Mouse (Mus musculus): ENCODE results near the gene Ubap2l.
A peak's percentile ranks its signal among the peaks of the same experiment; 100 is the strongest.

The Ubap2l gene

DNA sequence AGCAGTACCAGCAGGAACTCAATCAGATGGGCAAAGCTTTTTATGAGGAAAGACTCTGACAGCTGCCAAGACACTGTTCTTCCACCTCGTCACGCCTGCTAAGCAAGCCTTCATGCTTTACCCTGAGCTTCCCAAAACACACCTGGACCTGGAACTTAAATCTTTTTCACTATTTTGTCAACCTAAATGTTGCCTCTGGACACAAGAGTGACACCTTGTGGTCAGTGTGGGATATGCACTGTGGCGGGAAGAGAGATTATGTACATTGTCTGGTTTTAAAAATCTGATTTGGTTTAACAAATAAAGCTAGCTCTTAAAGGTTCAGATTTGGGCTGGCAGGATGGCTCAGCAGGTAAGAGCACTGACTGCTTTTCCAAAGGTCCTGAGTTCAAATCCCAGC is 13.1 kb upstream of the Ubap2l start:
- DNase-seq (ENCODE audit: low spot score): no peak

DNA sequence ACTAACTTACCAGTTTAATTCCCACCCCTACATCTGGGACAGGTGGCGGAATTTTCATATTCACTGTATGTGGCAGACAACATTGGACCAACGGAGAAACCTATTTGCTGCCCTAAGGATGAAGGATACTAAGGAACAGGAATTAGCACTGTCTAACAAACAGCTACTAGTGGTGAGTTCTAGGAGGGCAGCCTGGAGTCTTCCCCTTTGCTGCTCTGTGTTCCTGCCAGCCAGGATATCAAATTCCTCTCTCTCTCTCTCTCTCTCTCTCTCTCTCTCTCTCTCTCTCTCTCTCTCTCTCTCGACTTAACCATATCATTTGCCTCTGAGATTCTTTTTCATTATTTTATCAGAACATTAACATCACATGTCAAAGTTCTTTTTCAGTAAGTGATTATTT is 12.0 kb upstream of the Ubap2l start:
- no peak for DNase-seq (ENCODE audit: low spot score)

DNA sequence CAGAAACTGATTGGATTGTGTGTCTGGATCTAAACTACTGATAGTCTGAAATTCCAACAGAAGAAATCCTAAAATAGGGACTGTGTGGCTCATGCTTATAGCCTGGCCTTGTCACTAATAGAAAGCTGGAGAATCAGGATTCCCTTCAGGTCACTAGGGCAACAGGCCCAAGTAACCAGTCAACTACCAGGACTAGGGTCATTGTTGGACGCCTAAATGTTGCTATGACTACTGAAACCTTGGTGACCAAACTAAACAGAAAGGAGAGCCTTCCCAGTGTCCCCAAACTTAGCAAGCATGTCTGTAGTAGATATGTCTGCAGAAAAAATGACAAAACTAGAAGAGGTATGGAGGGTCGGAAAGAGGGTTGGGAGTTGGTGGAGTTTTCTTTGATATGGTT is 10.1 kb upstream of the Ubap2l start:
- no peak for DNase-seq (ENCODE audit: low spot score)

DNA sequence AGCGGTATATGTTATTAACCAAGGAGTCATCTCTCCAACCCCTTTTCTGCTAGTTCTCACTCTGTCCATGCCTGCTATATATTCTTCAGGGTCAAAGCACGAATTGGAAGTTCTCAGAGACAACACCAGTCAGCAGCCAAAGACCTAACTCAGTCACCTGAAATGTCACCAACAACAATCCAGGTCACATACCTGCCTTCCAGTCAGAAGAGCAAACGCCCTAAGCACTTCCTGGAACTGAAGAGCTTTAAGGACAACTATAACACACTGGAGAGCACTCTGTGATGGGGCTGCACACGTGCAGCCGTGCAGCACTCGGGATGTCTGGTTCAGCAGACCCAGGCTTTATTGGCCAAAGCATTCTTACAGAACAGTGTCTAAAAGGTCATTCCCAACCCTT is 9.1 kb upstream of the Ubap2l start:
- DNase-seq (ENCODE audit: low spot score): no peak

DNA sequence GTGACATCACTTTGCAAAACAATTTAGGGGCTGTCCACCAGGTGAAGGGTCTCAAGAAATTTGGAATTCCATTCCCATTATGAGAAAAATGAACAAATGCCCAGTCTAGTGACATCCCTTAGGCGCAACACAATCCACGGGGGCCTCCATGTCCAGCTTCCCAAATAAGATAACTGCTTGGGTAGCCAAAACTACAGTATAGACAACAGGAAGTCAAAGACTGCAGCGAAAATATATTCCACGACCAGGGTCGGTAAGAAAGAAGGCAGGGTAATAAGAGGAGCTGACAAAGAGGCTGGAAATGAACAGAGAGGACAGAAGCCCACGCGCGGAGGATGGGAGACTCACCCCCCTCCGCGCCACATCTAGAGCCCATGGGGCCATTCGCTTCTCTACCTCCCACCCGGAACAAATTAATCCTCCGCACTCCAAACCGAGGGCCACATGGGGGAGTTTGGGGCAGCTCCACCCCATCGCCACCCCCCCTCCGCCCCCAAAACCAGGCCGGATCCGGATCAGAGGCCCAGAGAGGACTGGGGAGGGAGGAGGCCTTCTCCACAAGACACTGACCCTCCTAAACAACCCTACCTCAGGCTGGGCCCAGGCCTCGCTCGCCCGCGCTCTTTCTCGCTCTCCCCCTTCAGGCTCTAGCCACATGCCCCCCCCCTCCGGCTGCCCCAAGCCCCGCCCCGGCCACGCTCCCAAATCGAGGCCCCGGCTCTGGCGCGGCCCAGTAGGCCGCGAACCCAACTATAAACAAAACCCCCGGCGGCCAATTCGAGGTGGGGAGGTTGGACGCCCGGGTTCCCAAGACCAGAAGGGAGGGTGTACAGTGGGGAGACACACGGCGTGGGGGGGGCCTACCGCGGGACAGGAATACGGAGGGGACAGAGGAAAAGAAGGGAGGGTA is 732 bp downstream of the Ubap2l start, which contains the start of gene 4933434E20Rik:
Gene 4933434E20Rik (plus strand): TSS at position 196 of the 910 bp plus-strand sequence.
- peak; percentile 56 for DNase-seq (ENCODE audit: low spot score)

DNA sequence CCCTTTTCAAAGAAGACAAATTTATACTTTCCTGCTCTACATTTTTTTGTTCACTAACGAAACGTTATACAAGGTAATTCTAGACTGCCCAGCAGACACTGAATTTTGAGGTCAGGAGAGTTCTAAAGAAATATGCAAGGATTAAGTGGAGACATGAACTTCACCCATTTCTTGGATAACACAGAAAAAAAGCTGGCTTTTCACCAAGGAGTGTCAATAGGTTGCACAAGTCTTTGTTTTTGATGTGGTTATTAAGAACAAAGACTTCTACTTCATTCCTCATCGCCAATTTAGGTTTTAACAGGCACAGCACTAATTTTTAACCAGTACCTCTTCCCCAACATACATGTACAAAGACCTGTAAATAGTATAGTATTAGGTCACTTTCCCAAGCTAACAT is 2.7 kb downstream of the Ubap2l start:
- no peak for DNase-seq (ENCODE audit: low spot score)

DNA sequence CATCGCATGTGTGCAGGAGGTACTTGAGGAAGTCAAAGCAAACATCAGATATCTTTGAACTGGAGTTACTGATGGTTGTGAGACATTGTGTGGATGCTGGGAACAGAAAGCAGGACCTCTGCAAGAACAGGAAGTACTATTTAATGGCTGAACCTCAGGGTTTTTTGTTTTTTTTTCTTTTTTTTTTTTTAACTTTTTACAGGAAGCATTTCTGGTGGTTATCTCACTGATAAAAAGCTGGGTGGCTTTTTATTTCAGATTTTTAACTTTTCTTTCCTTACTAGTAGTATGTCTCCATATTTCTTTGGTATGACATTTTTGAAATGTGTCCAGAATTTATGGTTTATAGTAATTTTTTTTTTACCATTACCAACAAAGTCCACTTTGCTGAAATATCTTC is 16.2 kb downstream of the Ubap2l start:
- no peak for DNase-seq (ENCODE audit: low spot score)

DNA sequence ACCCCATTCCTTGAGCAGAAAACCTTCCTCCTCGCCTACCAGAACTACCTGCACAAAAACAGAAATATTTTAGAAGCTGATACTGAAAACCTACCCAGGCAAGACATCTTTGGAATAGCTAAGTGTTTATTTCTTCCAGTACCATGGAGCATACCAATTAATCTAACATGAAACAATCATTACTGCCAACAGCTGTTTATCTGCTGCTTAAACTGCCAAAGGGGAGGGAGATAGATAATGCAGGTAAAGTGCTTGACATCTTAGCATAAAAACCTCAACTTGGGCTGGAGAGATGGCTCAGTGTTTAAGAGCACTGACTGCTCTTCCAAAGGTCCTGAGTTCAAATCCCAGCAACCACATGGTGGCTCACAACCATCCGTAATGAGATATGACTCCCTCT is 17.8 kb downstream of the Ubap2l start:
- DNase-seq (ENCODE audit: low spot score): no peak

DNA sequence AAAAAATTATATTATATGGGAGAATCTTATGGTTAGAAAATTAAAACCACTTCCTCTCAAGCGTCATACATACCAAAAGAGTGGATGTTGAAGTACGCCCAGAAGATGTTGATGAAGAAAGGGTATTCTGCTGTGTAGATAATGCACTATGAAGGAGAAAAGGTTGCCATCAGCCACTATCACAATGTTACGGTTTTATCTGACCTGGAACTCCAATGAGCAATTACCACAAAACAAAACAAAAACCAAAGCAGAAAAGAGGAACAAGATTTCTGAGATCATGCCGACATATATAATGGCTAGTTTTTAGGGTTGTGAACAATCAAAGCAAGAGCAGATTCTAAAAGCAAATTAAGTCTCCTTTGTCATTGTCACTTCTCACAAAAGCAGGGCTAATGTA is 35.8 kb downstream of the Ubap2l start:
- no peak for DNase-seq (ENCODE audit: low spot score)

DNA sequence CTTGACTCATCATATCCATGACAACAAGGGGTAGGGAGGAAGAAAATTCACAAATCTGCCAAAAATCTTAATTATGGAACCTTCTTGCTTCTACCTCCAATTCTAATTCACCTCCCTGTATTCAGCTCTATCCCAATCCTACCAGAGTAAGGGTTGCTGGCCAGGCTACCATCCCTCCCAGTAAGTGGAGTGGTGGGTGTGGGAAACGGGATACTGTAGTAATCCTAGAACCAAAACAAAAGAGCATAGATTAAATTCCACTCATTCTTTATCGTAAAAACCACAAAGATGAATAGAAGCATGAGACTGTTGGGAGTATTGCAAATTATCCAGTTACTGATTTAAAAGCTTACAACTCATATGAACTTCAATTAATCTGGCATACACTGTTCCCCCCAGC is 42.1 kb downstream of the Ubap2l start:
- no peak for DNase-seq (ENCODE audit: low spot score)

DNA sequence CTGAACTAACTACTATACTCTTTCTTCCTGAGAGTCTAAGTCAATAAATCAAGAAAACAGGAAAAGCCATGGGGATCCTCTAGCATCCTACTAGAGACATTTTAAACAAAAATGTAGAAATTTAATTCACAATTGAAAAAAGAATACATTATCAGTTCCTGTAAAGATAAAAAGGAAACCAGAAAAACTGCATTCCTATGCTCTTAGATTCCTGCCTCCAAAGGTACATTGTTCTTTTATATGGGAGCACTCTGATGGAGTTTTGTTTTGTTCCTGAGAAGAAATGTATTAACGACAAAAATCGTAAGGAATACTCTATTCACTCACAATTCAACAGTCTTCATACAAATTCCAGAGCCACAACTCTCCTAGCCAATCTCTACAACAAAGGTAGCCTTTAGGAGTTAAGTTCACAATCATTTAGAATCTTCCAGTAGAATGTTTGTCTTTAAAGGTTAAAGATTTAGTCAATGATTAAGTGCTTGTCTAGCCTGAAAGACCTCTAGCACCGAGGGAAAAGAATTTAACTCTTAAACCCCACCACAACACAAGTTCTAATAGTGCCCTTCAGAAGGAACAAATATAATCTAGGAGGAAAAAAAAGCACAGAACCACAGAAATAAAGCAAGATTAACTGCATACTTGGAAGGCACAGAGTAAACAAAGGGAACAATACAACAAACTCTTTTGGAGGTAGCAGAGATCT is 48.2 kb downstream of the Ubap2l start:
- no peak for DNase-seq (ENCODE audit: low spot score)

DNA sequence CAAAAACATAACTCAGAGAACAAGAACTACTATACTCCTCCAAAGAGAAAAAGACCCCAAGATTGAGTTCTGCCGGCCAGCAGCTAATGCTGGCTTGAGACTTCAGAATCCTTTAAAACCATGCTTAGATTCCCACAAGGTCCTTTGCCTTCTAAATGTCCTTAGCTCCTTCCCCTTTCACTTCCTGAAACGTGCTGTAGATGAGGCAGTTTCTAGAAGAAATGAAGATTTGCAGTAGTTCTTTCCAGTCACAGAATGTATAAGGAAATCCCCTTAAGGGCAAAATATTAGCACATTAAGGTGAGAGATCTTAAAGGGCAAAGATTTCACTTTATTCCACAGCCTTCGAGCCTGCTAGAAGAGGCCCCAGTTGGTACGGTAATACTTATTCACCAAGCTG is 52.6 kb downstream of the Ubap2l start:
- DNase-seq (ENCODE audit: low spot score): no peak

DNA sequence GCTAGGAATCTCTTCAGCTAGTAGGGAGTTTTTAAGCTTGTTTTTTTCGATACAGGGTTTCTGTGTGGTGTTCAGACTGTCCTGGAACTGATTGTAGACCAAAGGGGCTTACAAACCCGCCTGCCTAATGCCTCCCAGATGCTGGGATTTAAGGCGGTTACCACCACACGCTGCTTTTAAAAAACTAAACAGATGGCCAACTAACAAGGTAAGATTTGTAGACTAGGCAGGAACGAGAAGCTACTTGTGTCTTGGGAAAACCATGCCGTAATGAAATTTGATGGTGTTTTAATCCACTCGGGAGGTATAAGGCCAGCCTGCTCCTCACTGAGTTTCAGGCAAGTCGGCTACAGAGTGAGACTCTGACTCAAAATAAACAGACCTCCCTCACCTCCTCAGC is 53.3 kb downstream of the Ubap2l start:
- DNase-seq (ENCODE audit: low spot score): peak; percentile 13

DNA sequence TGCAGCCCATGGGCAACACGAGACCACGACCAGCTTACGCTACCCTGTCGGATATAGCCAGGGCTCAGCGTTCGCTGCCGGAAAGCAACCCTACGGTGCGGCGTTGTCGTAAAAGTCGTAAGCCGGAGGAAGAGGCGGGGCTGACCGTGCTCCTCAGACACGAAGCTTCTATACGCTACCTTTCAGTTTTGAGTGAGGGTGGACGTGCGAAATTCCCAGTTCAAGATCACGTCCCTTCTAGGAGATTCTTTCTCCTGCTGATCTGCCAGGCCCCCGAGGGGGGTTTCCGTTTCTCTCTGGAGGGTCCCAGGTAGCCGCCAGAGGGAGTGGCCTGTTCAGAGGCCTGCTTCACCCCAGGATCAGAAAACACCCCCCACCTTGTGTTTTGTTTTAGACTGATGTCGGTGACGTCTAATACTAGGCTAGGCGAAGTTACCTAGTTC is 53.8 kb downstream of the Ubap2l start, which contains the start of gene Hax1:
Gene Hax1 (minus strand): TSS at position 169 of the 443 bp plus-strand sequence.
- peak; percentile 93 for DNase-seq (ENCODE audit: low spot score)

DNA sequence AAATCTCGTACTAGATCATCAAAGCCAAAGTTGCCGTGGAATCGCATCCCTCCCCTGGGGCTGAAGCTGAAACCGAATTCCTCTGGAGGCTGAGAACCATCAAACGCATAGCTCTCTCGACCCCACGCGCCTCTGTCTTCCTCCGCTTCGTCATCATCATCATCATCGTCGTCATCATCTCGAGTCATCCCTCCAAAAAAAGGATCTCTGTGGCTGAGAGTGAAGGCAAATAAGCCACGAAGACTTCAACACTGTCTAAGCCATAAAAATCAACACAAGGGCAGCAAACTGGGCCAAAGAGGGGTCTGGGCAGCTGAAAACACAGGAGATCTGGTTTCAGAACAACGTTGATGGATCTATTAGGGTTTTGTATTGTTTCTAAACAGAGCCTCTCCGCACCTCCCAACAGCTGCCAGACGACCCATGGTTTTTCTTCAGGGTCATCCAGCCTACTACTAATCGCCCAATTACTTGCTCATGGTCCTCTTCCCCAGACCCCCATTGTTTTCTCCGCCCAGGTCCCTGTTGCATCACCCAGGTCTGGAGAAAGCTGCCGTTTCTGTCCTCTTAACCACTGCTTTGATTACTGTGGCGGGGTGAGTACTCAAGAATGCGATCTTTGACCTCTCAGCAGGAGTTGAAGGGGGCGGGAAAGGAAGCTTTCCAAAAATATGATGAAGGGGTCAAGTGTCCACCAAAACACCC is 54.5 kb downstream of the Ubap2l start:
- DNase-seq (ENCODE audit: low spot score): peak; percentile 20

DNA sequence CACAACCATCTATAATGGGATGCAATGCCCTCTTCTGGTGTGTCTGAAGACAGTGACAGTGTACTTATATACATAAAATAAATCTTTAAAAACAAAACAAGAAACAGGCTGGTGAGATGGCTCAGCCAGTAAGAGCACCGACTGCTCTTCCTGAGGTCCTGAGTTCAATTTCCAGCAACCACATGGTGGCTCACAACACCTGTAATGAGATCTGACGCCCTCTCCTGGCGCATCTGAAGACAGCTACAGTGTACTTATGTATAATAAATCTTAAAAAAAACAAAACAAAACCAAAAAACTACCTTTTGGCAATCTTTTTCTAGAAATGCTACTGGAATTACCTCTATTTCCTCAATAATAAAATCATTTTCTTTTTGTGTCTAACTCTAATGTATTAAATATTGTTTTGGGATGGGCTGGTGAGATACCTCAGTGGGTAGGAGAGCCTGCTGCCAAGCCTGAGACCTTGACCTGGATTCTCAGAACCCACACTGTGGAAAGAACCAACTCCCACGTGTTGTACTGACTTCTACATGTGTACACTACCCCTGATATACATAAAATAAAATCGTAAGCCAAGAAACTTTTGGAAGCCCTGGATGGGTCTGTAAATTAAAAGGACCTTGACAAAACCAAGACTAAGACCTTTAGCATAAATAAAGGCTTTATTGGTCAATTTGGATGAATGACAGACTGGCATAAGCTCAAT is 57.5 kb downstream of the Ubap2l start:
- DNase-seq (ENCODE audit: low spot score): no peak

DNA sequence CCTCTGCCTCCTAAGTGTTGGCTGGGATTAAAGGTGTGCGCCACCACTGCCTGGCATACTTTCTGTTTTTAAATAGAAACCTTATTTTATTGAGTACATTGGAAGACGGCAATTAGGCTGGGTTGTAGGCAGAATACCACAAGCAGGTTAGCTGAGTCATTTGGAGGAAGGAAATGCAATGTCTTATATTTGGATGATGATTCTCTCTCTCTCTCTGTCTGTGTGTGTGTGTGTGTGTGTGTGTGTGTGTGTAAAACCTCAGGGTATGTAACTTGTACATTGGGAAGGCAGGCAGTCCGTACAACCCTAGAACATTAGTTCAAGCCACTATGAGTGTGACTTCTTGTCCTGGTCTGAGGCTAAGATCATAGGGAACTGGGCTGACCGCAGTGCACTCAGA is 64.6 kb downstream of the Ubap2l start:
- no peak for DNase-seq (ENCODE audit: low spot score)

DNA sequence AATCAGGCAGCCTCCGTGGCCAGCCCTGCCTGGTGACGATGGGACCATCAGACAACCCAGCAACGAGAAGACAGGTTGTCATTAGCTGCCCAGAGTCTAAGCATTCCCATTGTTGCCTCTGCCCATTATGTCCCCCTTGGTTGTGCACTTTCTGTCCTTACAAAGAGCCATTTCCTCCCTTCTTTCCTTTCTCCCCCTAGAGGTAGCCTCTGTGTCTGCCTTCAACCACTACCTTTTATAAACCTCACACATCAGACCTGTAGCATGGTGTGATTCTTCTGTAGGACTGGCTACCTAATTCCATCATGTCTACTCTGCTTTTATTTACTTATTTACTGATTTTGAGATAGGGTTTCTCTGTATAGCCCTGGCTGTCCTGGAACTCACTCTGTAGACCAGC is 65.2 kb downstream of the Ubap2l start:
- DNase-seq (ENCODE audit: low spot score): no peak

DNA sequence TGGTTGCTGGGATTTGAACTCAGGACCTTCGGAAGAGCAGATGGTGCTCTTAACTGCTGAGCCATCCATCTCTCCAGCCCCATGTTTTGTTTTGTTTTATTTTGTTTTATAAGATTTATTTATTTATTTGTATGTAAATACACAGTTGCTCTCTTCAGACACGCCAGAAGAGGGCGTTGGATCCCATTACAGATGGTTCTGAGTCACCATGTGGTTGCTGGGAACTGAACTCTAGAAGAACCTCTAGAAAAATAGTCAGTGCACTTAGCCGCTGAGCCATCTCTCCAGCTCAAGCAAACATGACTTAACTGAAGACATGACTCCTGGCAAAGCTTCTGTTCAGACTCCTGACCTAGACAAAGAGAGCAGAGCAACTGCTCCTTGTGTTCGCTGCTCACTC is 70.0 kb downstream of the Ubap2l start:
- no peak for DNase-seq (ENCODE audit: low spot score)

DNA sequence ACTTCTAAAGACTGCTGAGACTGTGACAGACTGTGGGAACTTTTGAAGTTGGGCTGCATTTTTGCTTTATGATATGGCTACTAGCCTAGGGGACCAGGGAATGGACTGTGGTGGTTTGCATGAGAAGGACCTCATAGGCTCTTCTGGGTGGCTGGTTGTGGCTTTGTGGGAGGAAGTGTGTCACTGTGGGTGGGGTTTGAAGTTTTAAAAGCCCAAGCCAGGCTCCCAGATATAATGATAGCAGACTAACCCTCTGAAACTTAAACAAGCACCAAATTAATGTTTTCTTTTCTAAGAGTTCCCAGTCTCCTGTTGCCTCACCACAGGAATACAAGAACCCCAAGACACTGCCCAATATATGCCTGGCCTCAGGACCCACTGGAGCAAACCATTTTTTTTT is 75.6 kb downstream of the Ubap2l start:
- DNase-seq (ENCODE audit: low spot score): no peak

DNA sequence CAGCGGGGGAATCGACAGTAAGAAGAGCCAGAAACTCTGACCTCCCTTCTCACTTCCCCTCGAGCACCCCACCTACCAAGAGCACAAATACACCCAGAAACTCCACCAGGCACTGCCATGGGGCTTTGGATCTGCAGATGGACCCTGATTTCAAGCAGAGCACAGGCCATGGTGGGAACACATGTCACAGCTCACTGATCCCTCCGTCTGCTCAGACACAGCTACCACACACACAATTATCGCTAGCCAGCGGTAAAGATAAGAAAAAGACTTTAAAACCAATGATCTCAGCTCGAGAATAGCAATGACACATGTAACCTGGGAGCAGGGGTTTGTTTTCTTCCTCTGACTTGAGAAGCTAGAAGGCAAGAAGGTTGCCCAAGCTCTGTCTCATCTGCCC is 83.9 kb downstream of the Ubap2l start:
- DNase-seq (ENCODE audit: low spot score): no peak

DNA sequence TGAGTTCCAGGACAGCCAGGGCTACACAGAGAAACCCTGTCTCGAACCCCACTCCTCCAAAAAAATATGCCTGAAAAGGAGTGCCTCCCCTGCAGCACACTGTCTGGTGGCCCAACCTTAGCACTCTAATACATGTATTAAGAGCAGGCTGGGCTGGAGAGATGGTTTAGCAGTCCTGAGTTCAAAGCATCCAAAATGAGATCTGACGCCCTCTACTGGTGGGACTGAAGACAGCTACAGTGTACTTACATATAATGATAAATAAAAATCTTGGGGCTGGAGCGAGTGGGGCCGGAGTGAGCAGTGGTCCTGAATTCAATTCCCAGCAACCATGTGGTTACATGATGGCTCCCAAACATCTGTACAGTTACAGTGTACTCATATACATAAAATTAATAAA is 85.5 kb downstream of the Ubap2l start:
- no peak for DNase-seq (ENCODE audit: low spot score)
